Mouse (Mus musculus) olfactory bulb, adult 2 months (tissue): ENCODE data around the gene Usp5. TPM values are rescaled to one million over a fixed set of nuclear protein-coding genes. Genes with fewer than 3 reads are reported as not detected.
"Not testable (repeated sequence)": the region's sequence is repeated elsewhere in the genome, so short reads cannot be mapped to it uniquely, and the experiment has no call there.

Experiments used
- H3K27ac ChIP-seq: fragments of 200-500 bp; 2 replicates; pipeline ENCODE4 v1.5.1; 2012; ENCODE audit warnings: low read depth, low read length; ENCODE audit not compliant: insufficient read depth
- H3K4me1 ChIP-seq: fragments of 200-500 bp; 2 replicates; pipeline ENCODE4 v1.6.1; 2012; ENCODE audit warnings: low read length; ENCODE audit not compliant: control insufficient read depth, insufficient read depth
- H3K4me3 ChIP-seq: fragments of 200-500 bp; 2 replicates; pipeline ENCODE4 v1.5.1; 2012; ENCODE audit warnings: mild to moderate bottlenecking, low read depth, low read length, moderate library complexity; ENCODE audit not compliant: insufficient read depth
- CTCF ChIP-seq: fragments of 200-500 bp; IDR thresholded peaks from 2 replicates; pipeline ENCODE4 v1.5.1; 2012; ENCODE audit warnings: low read depth, mild to moderate bottlenecking, low read length, moderate library complexity; ENCODE audit not compliant: insufficient read depth
- POLR2A ChIP-seq: fragments of 200-500 bp; IDR thresholded peaks from 2 replicates; pipeline ENCODE4 v1.6.1; 2012; ENCODE audit warnings: mild to moderate bottlenecking, low read depth, low read length, moderate library complexity; ENCODE audit not compliant: insufficient read depth
- WGBS: fragments of 180-500 bp; shearing (Covaris S2); methylation state at CpG from one replicate; pipeline ENCODE4 v1.1.7; 2018; 5-methylcytosine and 5-hydroxymethylcytosine counted together
- polyA plus RNA-seq: library from polyadenylated mRNA; stranded (reverse); fragments of >200 nt; gene quantifications from 2 replicates; pipeline ENCODE4 v1.2.4, GENCODE M21; 2012; ENCODE audit warnings: low replicate concordance; ENCODE audit not compliant: missing spikeins, insufficient read depth, insufficient read length

Usp5 gene
- polyA plus RNA-seq, 1 experiment, result 225 TPM

GRCm38 (mm10) chr6:124850535-124850934 is 21.3 kb upstream of the Usp5 start:
- Histone ChIP-seq H3K4me1 (0 out of 2 replicates have a peak, but pooled peaks cover 4% of the 10 kb centered on the region), H3K27ac (no peak overlapping the region), H3K4me3 (no peak overlapping the region)
- TF ChIP-seq CTCF (no peak), POLR2A (no peak)
- 79% methylated on average over 8 of the region's 8 CpGs for WGBS

- 10% methylated on average over 9 of the region's 9 CpGs for WGBS
- Histone ChIP-seq H3K4me1 (no peaks in the 10 kb centered on the region), H3K27ac (no peak overlapping the region), H3K4me3 (no peak overlapping the region)
- TF ChIP-seq POLR2A (no peak), CTCF (peak; percentile 23; the same call in 1 of the 2 replicates)
Observed at GRCm38 (mm10) chr6:124847305-124847704, 18.0 kb upstream of the Usp5 start.

GRCm38 (mm10) chr6:124840241-124841167 is 11.2 kb upstream of the Usp5 start, which contains the start of gene Gnb3:
Gnb3 (minus strand) TSS chr6:124840275.
- TF ChIP-seq POLR2A (no peak), CTCF (no peak)
- Histone ChIP-seq H3K4me1 (no peaks in the 10 kb centered on the region), H3K27ac (no peak within 1 kb of the TSS), H3K4me3 (no peak within 1 kb of the TSS)
- 42% methylated on average over 15 of the region's 15 CpGs for WGBS

- TF ChIP-seq CTCF (no peak), POLR2A (no peak)
- Histone ChIP-seq H3K4me1 (no peaks in the 10 kb centered on the region), H3K4me3 (no peak overlapping the region), H3K27ac (no peak overlapping the region)
- WGBS, result 27% methylated on average over 8 of the region's 8 CpGs
Observed at GRCm38 (mm10) chr6:124839805-124840204, 10.5 kb upstream of the Usp5 start.

- 78% methylated on average over 7 of the region's 7 CpGs for WGBS
- TF ChIP-seq CTCF (no peak), POLR2A (no peak)
- Histone ChIP-seq H3K4me1 (no peaks in the 10 kb centered on the region), H3K27ac (no peak overlapping the region), H3K4me3 (no peak overlapping the region)
Observed at GRCm38 (mm10) chr6:124836411-124836810, 7.1 kb upstream of the Usp5 start.

GRCm38 (mm10) chr6:124835531-124835930 is 6.2 kb upstream of the Usp5 start:
- Histone ChIP-seq H3K27ac (no peak overlapping the region), H3K4me1 (no peaks in the 10 kb centered on the region), H3K4me3 (no peak overlapping the region)
- 84% methylated on average over 10 of the region's 10 CpGs for WGBS
- TF ChIP-seq CTCF (no peak), POLR2A (no peak)

- WGBS, result 88% methylated on average over 6 of the region's 6 CpGs
- Histone ChIP-seq H3K4me1 (peaks cover 5% of the 10 kb centered on the region), H3K4me3 (no peak overlapping the region), H3K27ac (no peak overlapping the region)
- no peak for TF ChIP-seq POLR2A
Observed at GRCm38 (mm10) chr6:124834512-124835081, 5.3 kb upstream of the Usp5 start.

- Histone ChIP-seq H3K4me1 (peaks cover 11% of the 10 kb centered on the region), H3K27ac (no peak overlapping the region), H3K4me3 (no peak overlapping the region)
- TF ChIP-seq CTCF, result no peak
- no peak for TF ChIP-seq POLR2A
- WGBS, result 86% methylated on average over 8 of the region's 8 CpGs
Observed at GRCm38 (mm10) chr6:124831649-124832048, 2.4 kb upstream of the Usp5 start.

- WGBS, result 92% methylated on average over 4 of the region's 4 CpGs
- H3K27ac ChIP-seq, H3K4me3 ChIP-seq: not testable (repeated sequence)
- peaks cover 11% of the 10 kb centered on the region for H3K4me1 ChIP-seq
Observed at GRCm38 (mm10) chr6:124831199-124831598, 1.9 kb upstream of the Usp5 start.
